Mouse (Mus musculus): ENCODE measurements at regions not wholly inside any gene's neighbourhood (a gene's known extent, or its start where the extent isn't known, plus 50 kb on each side); places are given as distances from the start of the nearest gene placed in this dataset.
"Not testable (repeated sequence)": the region's sequence is repeated elsewhere in the genome, so short reads cannot be mapped to it uniquely, and the experiment has no call there.

DNA sequence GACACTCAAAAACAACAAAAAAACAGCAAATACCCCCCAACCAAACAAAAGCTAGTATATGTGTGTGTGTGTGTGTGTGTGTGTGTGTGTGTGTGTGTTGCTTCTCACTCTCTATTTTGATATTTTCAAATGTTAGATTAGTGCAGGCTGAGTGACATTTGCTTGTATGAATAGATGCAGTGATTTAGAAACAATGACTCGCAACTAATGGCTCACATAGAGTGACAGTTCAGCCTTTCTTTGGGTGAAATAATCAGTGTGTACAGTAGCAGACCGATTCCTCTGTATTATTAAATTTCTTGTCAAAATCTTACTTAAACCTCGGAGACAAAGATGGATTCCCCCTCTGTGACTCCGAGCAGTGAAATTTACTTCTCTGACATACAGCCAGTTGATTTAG lies 297.1 kb upstream of the Pdzrn3 start:
- Histone ChIP-seq H3K9ac (ENCODE audit: low read length) (no peak overlapping the region), H3K27me3 (replicated peaks; ENCODE audit: control insufficient read depth, insufficient read depth, low read length) (no peaks in the 10 kb centered on the region), H3K4me3 (ENCODE audit: low read depth, low read length) (no peak overlapping the region), H3K27ac (ENCODE audit: low read depth, low read length) (no peak overlapping the region), H3K36me3 (ENCODE audit: control insufficient read depth, insufficient read depth, low read length) (no peaks in the 10 kb centered on the region), H3K9me3 (replicated peaks; ENCODE audit: control insufficient read depth, low read length) (no peaks in the 10 kb centered on the region), H3K4me1 (ENCODE audit: control insufficient read depth, insufficient read depth, low read length) (no peaks in the 10 kb centered on the region), H3K4me2 (ENCODE audit: low read length) (no peak overlapping the region)
- WGBS = 41% methylated on average over 4 of the region's 4 CpGs
- peak; percentile 55; the same call in 1 of the 2 replicates for ATAC-seq
- DNase-seq (ENCODE audit: low spot score) = peak; percentile 41

DNA sequence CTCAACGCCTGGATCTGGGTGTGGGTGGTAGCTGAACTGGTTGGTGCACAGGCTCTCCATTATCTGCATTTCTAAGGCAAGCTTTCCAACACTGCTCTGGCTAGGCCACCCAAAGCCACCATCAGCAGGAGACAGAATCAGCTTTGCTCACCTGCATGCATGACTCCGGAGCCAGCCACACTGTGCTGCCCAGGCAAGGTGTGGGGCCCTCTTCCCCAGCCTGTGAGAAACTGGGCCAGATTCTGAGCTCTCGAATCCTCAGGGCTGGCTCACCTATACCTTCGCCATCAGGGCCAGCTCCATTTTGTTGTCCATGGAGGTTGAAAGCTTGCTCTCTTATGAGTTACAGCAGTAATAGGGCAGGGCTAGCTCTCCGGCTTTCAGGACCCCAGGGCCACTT lies 293.1 kb upstream of the Pdzrn3 start:
- no peak overlapping the region for H3K27ac ChIP-seq (ENCODE audit: low read depth, low read length)
- ATAC-seq = no peak
- H3K4me2 ChIP-seq (ENCODE audit: low read length) = no peak overlapping the region
- H3K27me3 ChIP-seq (replicated peaks; ENCODE audit: control insufficient read depth, insufficient read depth, low read length) = no peaks in the 10 kb centered on the region
- 60% methylated on average over 5 of the region's 5 CpGs for WGBS
- H3K36me3 ChIP-seq (ENCODE audit: control insufficient read depth, insufficient read depth, low read length) = no peaks in the 10 kb centered on the region
- H3K9me3 ChIP-seq (replicated peaks; ENCODE audit: control insufficient read depth, low read length) = no peaks in the 10 kb centered on the region
- H3K4me3 ChIP-seq (ENCODE audit: low read depth, low read length) = no peak overlapping the region
- no peak for DNase-seq (ENCODE audit: low spot score)
- no peak overlapping the region for H3K9ac ChIP-seq (ENCODE audit: low read length)
- H3K4me1 ChIP-seq (ENCODE audit: control insufficient read depth, insufficient read depth, low read length) = no peaks in the 10 kb centered on the region; the same call in 1 of the 2 replicates

DNA sequence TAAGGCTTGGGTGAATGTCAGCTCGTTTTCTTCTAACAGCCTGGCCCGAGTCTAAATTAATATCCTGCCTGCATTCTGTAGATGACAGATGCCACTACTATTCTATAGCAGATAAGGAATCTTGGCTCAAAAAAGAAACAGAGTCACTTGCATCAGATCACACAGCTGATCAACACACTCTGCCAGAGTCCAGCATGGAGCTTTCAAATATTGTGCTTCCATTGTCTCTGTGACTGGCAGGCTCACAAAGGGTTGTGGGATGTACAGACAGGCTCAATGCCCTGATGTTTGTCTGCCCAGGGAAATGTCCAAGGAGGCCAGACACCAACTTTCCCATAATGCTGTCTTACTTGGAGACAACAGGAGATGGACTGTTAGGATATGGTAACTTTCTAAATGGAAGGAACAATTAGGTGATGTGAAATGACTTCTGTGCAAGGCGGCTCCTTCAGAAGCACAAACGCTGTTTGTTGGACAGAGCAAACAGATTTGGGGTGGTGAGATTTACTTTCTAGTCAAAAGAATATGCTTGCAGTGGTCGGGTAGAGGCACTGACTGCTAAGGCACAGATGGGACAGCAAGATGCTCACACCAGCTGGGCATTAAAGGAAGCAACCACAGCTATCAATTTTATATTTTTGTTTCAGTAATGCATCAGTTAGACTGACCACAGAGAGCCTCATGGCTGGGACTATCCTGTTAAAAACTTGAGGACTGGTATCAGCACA lies 291.6 kb upstream of the Pdzrn3 start:
- H3K9me3 ChIP-seq (replicated peaks; ENCODE audit: control insufficient read depth, low read length) = no peaks in the 10 kb centered on the region
- no peak overlapping the region for H3K4me3 ChIP-seq (ENCODE audit: low read depth, low read length)
- H3K9ac ChIP-seq (ENCODE audit: low read length) = no peak overlapping the region
- ATAC-seq (peak; percentile 54; the same call in 1 of the 2 replicates), DNase-seq (ENCODE audit: low spot score) (peak; percentile 31)
- WGBS = 35% methylated on average over 5 of the region's 5 CpGs
- no peaks in the 10 kb centered on the region; the same call in 1 of the 2 replicates for H3K4me1 ChIP-seq (ENCODE audit: control insufficient read depth, insufficient read depth, low read length)
- no peaks in the 10 kb centered on the region for H3K27me3 ChIP-seq (replicated peaks; ENCODE audit: control insufficient read depth, insufficient read depth, low read length)
- no peak overlapping the region for H3K4me2 ChIP-seq (ENCODE audit: low read length)
- no peak overlapping the region for H3K27ac ChIP-seq (ENCODE audit: low read depth, low read length)
- no peaks in the 10 kb centered on the region for H3K36me3 ChIP-seq (ENCODE audit: control insufficient read depth, insufficient read depth, low read length)

DNA sequence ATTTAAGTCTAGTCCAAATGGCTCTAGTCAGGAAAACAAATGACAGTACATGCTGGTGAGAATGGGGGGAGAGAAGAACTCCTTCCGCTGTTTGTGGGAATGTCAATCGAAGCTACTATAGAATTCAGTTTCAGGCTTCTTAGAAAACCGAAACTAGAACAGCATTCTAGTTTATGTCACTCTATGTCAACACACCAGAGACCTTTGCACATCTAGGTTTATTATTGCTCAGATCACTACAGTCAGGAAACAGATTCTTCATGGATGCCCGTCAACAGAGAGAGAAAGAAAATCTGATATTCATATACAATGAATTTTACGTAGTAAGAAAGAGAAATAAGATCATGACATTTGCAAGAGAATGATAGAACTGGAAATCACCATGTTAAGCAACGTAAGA lies 276.7 kb upstream of the Pdzrn3 start:
- H3K4me1 ChIP-seq (ENCODE audit: control insufficient read depth, insufficient read depth, low read length) = no peaks in the 10 kb centered on the region
- no peak overlapping the region for H3K4me2 ChIP-seq (ENCODE audit: low read length)
- WGBS = 91% methylated on average over 6 of the region's 6 CpGs
- no peaks in the 10 kb centered on the region for H3K36me3 ChIP-seq (ENCODE audit: control insufficient read depth, insufficient read depth, low read length)
- H3K9ac ChIP-seq (ENCODE audit: low read length) = no peak overlapping the region
- no peak for DNase-seq (ENCODE audit: low spot score)
- H3K9me3 ChIP-seq (replicated peaks; ENCODE audit: control insufficient read depth, low read length) = no peaks in the 10 kb centered on the region
- H3K27me3 ChIP-seq (replicated peaks; ENCODE audit: control insufficient read depth, insufficient read depth, low read length) = no peaks in the 10 kb centered on the region
- no peak overlapping the region for H3K4me3 ChIP-seq (ENCODE audit: low read depth, low read length)
- no peak for ATAC-seq
- H3K27ac ChIP-seq (ENCODE audit: low read depth, low read length) = no peak overlapping the region

DNA sequence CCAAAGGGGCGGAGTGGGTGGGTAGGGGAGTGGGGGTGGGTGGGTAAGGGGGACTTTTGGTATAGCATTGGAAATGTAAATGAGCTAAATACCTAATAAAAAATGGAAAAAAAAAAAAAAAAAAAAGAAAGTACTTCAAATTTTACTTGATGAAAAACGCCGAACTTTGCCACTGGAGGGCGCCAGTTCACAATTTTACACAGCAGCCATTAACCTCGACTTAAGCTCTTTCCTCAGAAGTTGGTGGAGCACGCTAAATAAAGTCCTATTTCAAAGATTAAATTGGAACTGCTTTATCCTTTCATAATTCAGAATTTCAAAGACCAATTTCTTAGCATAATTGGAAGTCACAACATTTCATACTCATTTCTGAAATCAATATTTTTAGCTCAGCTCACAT lies 272.7 kb upstream of the Pdzrn3 start:
- ATAC-seq; H3K4me2 ChIP-seq (ENCODE audit: low read length); H3K27ac ChIP-seq (ENCODE audit: low read depth, low read length); H3K4me1 ChIP-seq (ENCODE audit: control insufficient read depth, insufficient read depth, low read length); H3K4me3 ChIP-seq (ENCODE audit: low read depth, low read length); H3K27me3 ChIP-seq (replicated peaks; ENCODE audit: control insufficient read depth, insufficient read depth, low read length); H3K36me3 ChIP-seq (ENCODE audit: control insufficient read depth, insufficient read depth, low read length); H3K9me3 ChIP-seq (replicated peaks; ENCODE audit: control insufficient read depth, low read length); H3K9ac ChIP-seq (ENCODE audit: low read length): not testable (repeated sequence)
- WGBS = 9% methylated on average over 5 of the region's 6 CpGs
- peak; percentile 83 for DNase-seq (ENCODE audit: low spot score)

DNA sequence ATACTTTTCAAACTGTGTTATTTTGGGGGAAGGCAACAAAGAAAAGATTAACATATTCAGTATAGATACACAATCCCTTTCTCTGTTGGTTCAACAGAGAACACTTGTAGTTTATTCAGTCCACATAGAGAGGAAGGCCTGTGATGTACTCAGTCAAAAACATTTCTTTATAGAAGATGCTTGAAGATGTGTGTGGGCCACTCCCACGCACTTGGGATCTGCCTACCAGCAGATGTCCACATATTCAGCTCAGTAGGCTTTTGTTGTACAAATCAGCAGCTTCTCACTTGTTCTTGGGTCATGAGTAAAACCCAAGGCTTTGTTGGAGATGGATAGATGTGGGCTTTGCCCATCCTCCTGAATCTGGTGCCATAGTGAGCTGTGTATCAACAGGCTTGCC lies 239.6 kb upstream of the Pdzrn3 start:
- H3K36me3 ChIP-seq (ENCODE audit: control insufficient read depth, insufficient read depth, low read length) = no peaks in the 10 kb centered on the region
- no peak for DNase-seq (ENCODE audit: low spot score)
- peak; percentile 54 for ATAC-seq
- H3K4me3 ChIP-seq (ENCODE audit: low read depth, low read length) = no peak overlapping the region
- H3K9ac ChIP-seq (ENCODE audit: low read length) = no peak overlapping the region
- no peak overlapping the region for H3K27ac ChIP-seq (ENCODE audit: low read depth, low read length)
- H3K4me2 ChIP-seq (ENCODE audit: low read length) = no peak overlapping the region
- H3K9me3 ChIP-seq (replicated peaks; ENCODE audit: control insufficient read depth, low read length) = no peaks in the 10 kb centered on the region
- no peaks in the 10 kb centered on the region for H3K4me1 ChIP-seq (ENCODE audit: control insufficient read depth, insufficient read depth, low read length)
- WGBS = 55% methylated on average over 1 of the region's 1 CpGs
- H3K27me3 ChIP-seq (replicated peaks; ENCODE audit: control insufficient read depth, insufficient read depth, low read length) = no peaks in the 10 kb centered on the region

DNA sequence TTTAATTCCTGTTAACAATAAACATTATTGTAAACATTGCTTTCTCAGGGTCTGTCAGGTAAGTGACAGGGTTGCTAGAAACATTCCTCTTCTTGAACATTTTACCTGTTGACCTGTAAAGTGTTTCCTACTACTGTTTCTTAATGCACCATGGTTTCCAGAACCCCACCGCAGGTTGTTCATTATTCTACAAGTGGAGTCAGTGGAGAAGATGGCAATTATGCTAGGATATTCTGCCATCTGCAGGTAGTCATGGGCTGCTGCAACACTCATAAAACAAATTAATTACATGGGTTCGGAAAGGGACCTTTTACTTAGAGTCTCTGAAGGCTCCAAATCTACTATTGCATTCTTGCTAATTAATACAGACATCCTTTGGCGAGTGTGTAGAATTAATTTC lies 239.1 kb upstream of the Pdzrn3 start:
- 30% methylated on average over 3 of the region's 3 CpGs for WGBS
- DNase-seq (ENCODE audit: low spot score) (peak; percentile 75), ATAC-seq (peak; percentile 62)
- no peaks in the 10 kb centered on the region for H3K4me1 ChIP-seq (ENCODE audit: control insufficient read depth, insufficient read depth, low read length)
- H3K27me3 ChIP-seq (replicated peaks; ENCODE audit: control insufficient read depth, insufficient read depth, low read length) = no peaks in the 10 kb centered on the region
- no peaks in the 10 kb centered on the region for H3K36me3 ChIP-seq (ENCODE audit: control insufficient read depth, insufficient read depth, low read length)
- H3K9me3 ChIP-seq (replicated peaks; ENCODE audit: control insufficient read depth, low read length) = no peaks in the 10 kb centered on the region
- H3K9ac ChIP-seq (ENCODE audit: low read length) = no peak overlapping the region
- H3K27ac ChIP-seq (ENCODE audit: low read depth, low read length) = no peak overlapping the region
- no peak overlapping the region for H3K4me2 ChIP-seq (ENCODE audit: low read length)
- no peak overlapping the region for H3K4me3 ChIP-seq (ENCODE audit: low read depth, low read length)

DNA sequence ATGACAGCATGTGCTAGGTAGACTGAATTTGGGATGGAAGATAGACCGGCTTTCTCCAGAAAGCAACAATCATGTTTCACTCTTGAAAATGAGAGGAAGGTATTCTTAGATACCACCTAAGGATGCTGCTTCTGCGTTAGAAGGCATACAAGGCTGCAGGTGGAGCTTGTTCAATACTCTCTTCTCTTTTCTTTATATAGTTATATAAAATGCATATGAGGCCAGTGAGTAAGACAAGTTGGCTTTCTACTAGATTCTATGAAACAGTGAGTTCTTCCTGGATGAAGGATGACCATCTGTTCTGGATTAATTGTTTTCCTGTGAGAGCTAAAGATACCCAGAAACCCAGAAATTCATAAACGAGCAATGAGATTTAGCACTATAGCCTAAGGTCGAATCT lies 231.3 kb upstream of the Pdzrn3 start:
- Histone ChIP-seq H3K27ac (ENCODE audit: low read depth, low read length) (no peak overlapping the region), H3K36me3 (ENCODE audit: control insufficient read depth, insufficient read depth, low read length) (no peaks in the 10 kb centered on the region), H3K4me1 (ENCODE audit: control insufficient read depth, insufficient read depth, low read length) (no peaks in the 10 kb centered on the region), H3K4me2 (ENCODE audit: low read length) (no peak overlapping the region), H3K9ac (ENCODE audit: low read length) (no peak overlapping the region), H3K27me3 (replicated peaks; ENCODE audit: control insufficient read depth, insufficient read depth, low read length) (no peaks in the 10 kb centered on the region), H3K9me3 (replicated peaks; ENCODE audit: control insufficient read depth, low read length) (no peaks in the 10 kb centered on the region), H3K4me3 (ENCODE audit: low read depth, low read length) (no peak overlapping the region)
- no peak for ATAC-seq
- DNase-seq (ENCODE audit: low spot score) = no peak
- 91% methylated on average over 4 of the region's 4 CpGs for WGBS

DNA sequence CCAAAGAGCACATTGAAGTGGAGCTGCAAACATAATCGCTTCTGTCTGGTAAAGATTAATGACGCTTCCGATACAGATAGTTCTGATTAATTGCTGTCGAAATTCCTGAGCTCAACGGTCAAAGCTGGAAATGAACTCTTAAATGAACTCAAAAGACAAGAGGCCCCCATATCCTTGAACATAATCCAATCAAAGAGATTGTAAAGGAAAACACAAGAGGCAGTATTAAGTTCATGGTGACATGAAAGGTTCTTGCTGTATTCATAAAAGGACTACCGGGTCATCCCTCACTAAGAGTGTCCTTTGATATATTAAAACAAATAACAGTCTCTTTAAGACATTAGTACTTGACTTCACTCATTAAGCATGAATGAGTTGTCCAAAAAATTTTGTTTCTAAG lies 225.4 kb upstream of the Pdzrn3 start:
- no peak overlapping the region for H3K27ac ChIP-seq (ENCODE audit: low read depth, low read length)
- H3K27me3 ChIP-seq (replicated peaks; ENCODE audit: control insufficient read depth, insufficient read depth, low read length) = no peaks in the 10 kb centered on the region
- no peak overlapping the region for H3K4me2 ChIP-seq (ENCODE audit: low read length)
- H3K9me3 ChIP-seq (replicated peaks; ENCODE audit: control insufficient read depth, low read length) = no peaks in the 10 kb centered on the region
- DNase-seq (ENCODE audit: low spot score) (no peak), ATAC-seq (no peak)
- no peak overlapping the region for H3K4me3 ChIP-seq (ENCODE audit: low read depth, low read length)
- H3K4me1 ChIP-seq (ENCODE audit: control insufficient read depth, insufficient read depth, low read length) = no peaks in the 10 kb centered on the region
- H3K36me3 ChIP-seq (ENCODE audit: control insufficient read depth, insufficient read depth, low read length) = no peaks in the 10 kb centered on the region
- H3K9ac ChIP-seq (ENCODE audit: low read length) = no peak overlapping the region
- WGBS = 86% methylated on average over 6 of the region's 6 CpGs
